Mouse (Mus musculus) CH12.LX (cell line): Measurements from ENCODE around the gene Adgrg1. TPM values are rescaled to one million over a fixed set of nuclear protein-coding genes. Genes with fewer than 3 reads are reported as not detected.

Experiments used
- DNase-seq: peaks from one replicate; pipeline ENCODE4 v3.0.0-alpha.2; 2013; ENCODE audit errors: extremely low read depth
- H3K27ac ChIP-seq: 2 replicates; pipeline ENCODE4 v1.5.1; 2012; ENCODE audit warnings: low read depth, mild to moderate bottlenecking, control low read depth, moderate library complexity; ENCODE audit not compliant: insufficient read depth
- H3K27me3 ChIP-seq: replicated peaks from 2 replicates; pipeline ENCODE3; 2012; ENCODE audit warnings: inconsistent platforms
- H3K36me3 ChIP-seq, 2 experiments: replicated peaks in 1 of 2; 2 replicates each; pipeline versions ENCODE3 to v1.6.1; 2012; ENCODE audit warnings: inconsistent platforms in 1 of 2, low read length in 1 of 2, mild to moderate bottlenecking in 1 of 2, mixed read lengths in 1 of 2, moderate library complexity in 1 of 2; ENCODE audit not compliant: control insufficient read depth in 1 of 2, insufficient read depth in 1 of 2
- H3K4me1 ChIP-seq, 2 experiments: 2 replicates each; pipeline ENCODE4 v1.6.1; 2012; ENCODE audit warnings: inconsistent platforms in 1 of 2, moderate library complexity in 1 of 2; ENCODE audit not compliant: insufficient read depth in 2 of 2, control insufficient read depth in 1 of 2
- H3K4me2 ChIP-seq: 2 replicates; pipeline ENCODE4 v1.6.1; 2012; ENCODE audit warnings: low read depth, mild to moderate bottlenecking, control low read depth; ENCODE audit not compliant: poor library complexity, insufficient read depth, severe bottlenecking
- H3K4me3 ChIP-seq, 3 experiments: fragments of 150-350 bp in 1 of 3; sonication (generic) in 1 of 3; replicated peaks in 1 of 3; 2 replicates each; pipeline versions ENCODE3 to v1.5.1; 2011 to 2012; ENCODE audit warnings: low read depth in 2 of 3, low read length in 2 of 3, mild to moderate bottlenecking in 2 of 3, moderate library complexity in 2 of 3, control low read depth in 1 of 3, improper control_type of control experiment in 1 of 3, inconsistent platforms in 1 of 3, mixed read lengths in 1 of 3; ENCODE audit not compliant: poor library complexity in 1 of 3
- H3K79me2 ChIP-seq: replicated peaks from 2 replicates; pipeline ENCODE4 v1.6.1; 2012; ENCODE audit warnings: mild to moderate bottlenecking, moderate library complexity; ENCODE audit not compliant: control insufficient read depth, poor library complexity, insufficient read depth, severe bottlenecking; ENCODE audit errors: extremely low read depth
- H3K9ac ChIP-seq: 2 replicates; pipeline ENCODE4 v1.6.1; 2012; ENCODE audit warnings: low read depth, mild to moderate bottlenecking, control low read depth, moderate library complexity; ENCODE audit not compliant: insufficient read depth
- H3K9me3 ChIP-seq: replicated peaks from 2 replicates; pipeline ENCODE3; 2012; ENCODE audit warnings: low read length, inconsistent platforms, mixed read lengths
- E2F4 ChIP-seq: IDR thresholded peaks from 2 replicates; pipeline ENCODE4 v1.6.1; 2011; ENCODE audit warnings: low read depth, low read length, improper control_type of control experiment; ENCODE audit not compliant: insufficient replicate concordance
- EP300 ChIP-seq: IDR thresholded peaks from 2 replicates; pipeline ENCODE4 v1.6.1; 2011; ENCODE audit warnings: low read length, improper control_type of control experiment
- ETS1 ChIP-seq: conservative IDR thresholded peaks from 2 replicates; pipeline ENCODE4 v1.6.1; 2012; ENCODE audit warnings: low read depth, mild to moderate bottlenecking, inconsistent platforms, low read length, improper control_type of control experiment, moderate library complexity
- HCFC1 ChIP-seq: IDR thresholded peaks from 2 replicates; pipeline ENCODE4 v1.6.1; 2012; ENCODE audit warnings: low read depth, mild to moderate bottlenecking, inconsistent platforms, low read length, improper control_type of control experiment
- KAT2A ChIP-seq: IDR thresholded peaks from 2 replicates; pipeline ENCODE4 v1.6.1; 2012; ENCODE audit warnings: low read length, improper control_type of control experiment, inconsistent platforms; ENCODE audit not compliant: insufficient replicate concordance
- MAZ ChIP-seq: IDR thresholded peaks from 2 replicates; pipeline ENCODE4 v1.6.1; 2012; ENCODE audit warnings: low read depth, mild to moderate bottlenecking, inconsistent platforms, low read length, improper control_type of control experiment, moderate library complexity
- MXI1 ChIP-seq: IDR thresholded peaks from 2 replicates; pipeline ENCODE4 v1.6.1; 2011; ENCODE audit warnings: mild to moderate bottlenecking, low read depth, low read length, improper control_type of control experiment
- MYC ChIP-seq: IDR thresholded peaks from 2 replicates; pipeline ENCODE4 v1.6.1; 2011; ENCODE audit warnings: low read depth, mild to moderate bottlenecking, improper control_type of control experiment, low read length
- NELFE ChIP-seq: IDR thresholded peaks from 2 replicates; pipeline ENCODE4 v1.6.1; 2011; ENCODE audit warnings: low read depth, low read length, improper control_type of control experiment
- NRF1 ChIP-seq: IDR thresholded peaks from 2 replicates; pipeline ENCODE4 v1.6.1; 2014; ENCODE audit warnings: low read depth, mild to moderate bottlenecking, inconsistent platforms, low read length, improper control_type of control experiment, moderate library complexity
- PAX5 ChIP-seq: IDR thresholded peaks from 2 replicates; pipeline ENCODE4 v1.6.1; 2012; ENCODE audit warnings: low read length, inconsistent platforms, mixed read lengths
- POLR2A ChIP-seq: IDR thresholded peaks from 2 replicates; pipeline ENCODE4 v1.6.1; 2011; ENCODE audit warnings: low read depth, mild to moderate bottlenecking, improper control_type of control experiment, low read length
- POLR2AphosphoS2 ChIP-seq: IDR thresholded peaks from 2 replicates; pipeline ENCODE4 v1.6.1; 2011; ENCODE audit warnings: low read depth, low read length, improper control_type of control experiment
- UBTF ChIP-seq: IDR thresholded peaks from 2 replicates; pipeline ENCODE4 v1.6.1; 2012; ENCODE audit warnings: low read depth, mild to moderate bottlenecking, inconsistent platforms, low read length, improper control_type of control experiment, moderate library complexity
- USF1 ChIP-seq: IDR thresholded peaks from 2 replicates; pipeline ENCODE4 v1.6.1; 2014; ENCODE audit warnings: low read depth, mild to moderate bottlenecking, inconsistent platforms, low read length, improper control_type of control experiment
- ZMIZ1 ChIP-seq: IDR thresholded peaks from 2 replicates; pipeline ENCODE4 v1.6.1; 2012; ENCODE audit warnings: low read depth, mild to moderate bottlenecking, inconsistent platforms, low read length, improper control_type of control experiment
- ZNF384 ChIP-seq: IDR thresholded peaks from 2 replicates; pipeline ENCODE4 v1.6.1; 2012; ENCODE audit warnings: low read depth, low read length, improper control_type of control experiment, inconsistent platforms
- dilution Hi-C: fragments of 300-500 bp; cut with MboI; formaldehyde crosslinking; loops from 2 replicates; pipeline ENCODE4 v1.14.3; 2020; ENCODE audit warnings: low sequenced_read_pairs; ENCODE audit not compliant: extremely low pct_unique_long_range_greater_than_20kb, extremely low pct_ligation_motif_present
- in situ Hi-C: fragments of 300-500 bp; cut with MboI; formaldehyde crosslinking; loops from 3 replicates; pipeline ENCODE4 v1.14.3; 2019; ENCODE audit warnings: low sequenced_read_pairs, low pct_ligation_motif_present, low pct_unique_long_range_greater_than_20kb, mixed read lengths
- polyA plus RNA-seq: library from polyadenylated mRNA; unstranded; fragments of >175 nt; gene quantifications from 2 replicates; pipeline ENCODE4 v1.2.1, GENCODE M21; 2012; ENCODE audit warnings: low read depth; ENCODE audit not compliant: insufficient read length
- total RNA-seq, 2 experiments: library from RNA; depleted of rRNA; stranded (reverse); fragments of 300-350 nt in 1 of 2; fragments of >200 nt in 1 of 2; gene quantifications; 2 replicates each; pipeline ENCODE4 v1.2.3; 2012 to 2014

Adgrg1 gene
- total and polyA plus RNA-seq, 3 experiments = 0.42 to 2.5 (median 1.2) TPM

- Histone ChIP-seq H3K27me3 (peaks cover 59% of the 10 kb centered on the region), H3K36me3 (no peaks in the 10 kb centered on the region), H3K9ac (no peak overlapping the region), H3K4me3 (no peak overlapping the region), H3K4me2 (no peak overlapping the region), H3K9me3 (no peaks in the 10 kb centered on the region), H3K4me1 (peaks cover 0 to 23% of the 10 kb centered on the region in 2 experiments; a peak in 2 of 4 replicates), H3K79me2 (no peaks in the 10 kb centered on the region), H3K27ac (no peak overlapping the region)
- in situ Hi-C loops = no loop called here
- dilution Hi-C loops = no loop called here
- no peak for DNase-seq
- TF ChIP-seq MYC (no peak), ETS1 (no peak), POLR2A (no peak), POLR2AphosphoS2 (no peak), ZNF384 (no peak), NRF1 (no peak), HCFC1 (no peak), NELFE (no peak)
Measured at GRCm38 (mm10) chr8:94994510-94994909, 20.0 kb downstream of the Adgrg1 start.

GRCm38 (mm10) chr8:94995336-94995893 is 20.9 kb downstream of the Adgrg1 start:
- Histone ChIP-seq H3K9me3 (no peaks in the 10 kb centered on the region), H3K36me3 (no peaks in the 10 kb centered on the region), H3K9ac (no peak overlapping the region), H3K4me2 (no peak overlapping the region), H3K27me3 (peaks cover 52% of the 10 kb centered on the region), H3K27ac (no peak overlapping the region), H3K4me1 (peaks cover 0 to 30% of the 10 kb centered on the region in 2 experiments; a peak in 2 of 4 replicates), H3K79me2 (no peaks in the 10 kb centered on the region), H3K4me3 (no peak overlapping the region)
- no peak for DNase-seq
- in situ Hi-C loops = loop anchor here (5.0 kb wide), 1 partner anchor 33 kb away; no protein-coding TSS in a partner anchor
- TF ChIP-seq MXI1 = no peak
- no peak for TF ChIP-seq EP300
- no peak for TF ChIP-seq ZNF384
- TF ChIP-seq MAZ = no peak
- TF ChIP-seq PAX5 = no peak
- no peak for TF ChIP-seq ZMIZ1
- no peak for TF ChIP-seq UBTF
- TF ChIP-seq E2F4 = no peak
- no peak for TF ChIP-seq USF1
- TF ChIP-seq NELFE = no peak
- TF ChIP-seq KAT2A = no peak
- dilution Hi-C loops = no loop called here
